Mouse (Mus musculus) neural tube, embryonic 10.5 days (tissue): ENCODE results near the gene Onecut1.

Experiments
- DNase-seq: peaks from one replicate; pipeline ENCODE4 v3.0.0-alpha.2; 2017; ENCODE audit warnings: low spot score; ENCODE audit errors: extremely low spot score

The Onecut1 gene

DNA sequence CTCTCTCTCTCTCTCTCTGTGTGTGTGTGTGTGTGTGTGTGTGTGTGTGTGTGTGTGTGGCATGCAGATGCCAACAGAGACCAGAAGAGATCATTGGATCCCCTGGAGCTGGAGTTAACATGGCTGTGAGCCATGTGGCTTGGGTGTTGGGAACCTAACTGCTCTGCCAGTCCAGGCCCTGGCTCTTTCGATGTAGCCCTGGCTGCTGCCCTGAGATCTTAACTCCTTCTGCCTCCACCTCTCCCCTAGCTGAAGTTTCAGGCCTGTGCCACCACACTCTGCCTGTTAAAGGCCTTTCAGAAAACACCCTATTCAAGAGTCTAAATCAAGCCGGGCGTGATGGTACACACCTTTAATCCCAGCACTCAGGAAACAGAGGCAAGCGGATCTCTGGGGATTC lies 49.7 kb downstream of the Onecut1 start:
- DNase-seq, result no peak

DNA sequence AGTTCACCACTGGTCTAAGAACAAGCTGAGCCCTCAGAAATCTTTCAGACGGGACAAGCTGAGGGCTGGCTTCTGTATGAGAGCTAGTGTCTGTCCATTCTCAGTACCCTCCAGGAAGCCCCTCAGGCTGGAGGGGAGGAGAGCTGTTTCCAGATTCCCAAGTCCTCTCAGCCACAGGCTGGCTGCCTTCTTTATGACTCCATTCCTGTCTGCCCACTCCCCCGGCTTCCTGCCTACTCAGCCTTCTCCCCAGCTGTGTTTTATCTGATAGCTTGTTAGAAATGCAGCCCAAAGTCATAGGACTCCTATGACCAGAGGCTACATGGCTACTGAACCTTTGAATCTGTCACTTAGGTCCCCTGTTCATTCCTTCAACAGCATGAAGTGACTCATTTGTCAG lies 50.2 kb downstream of the Onecut1 start:
- DNase-seq, result no peak

DNA sequence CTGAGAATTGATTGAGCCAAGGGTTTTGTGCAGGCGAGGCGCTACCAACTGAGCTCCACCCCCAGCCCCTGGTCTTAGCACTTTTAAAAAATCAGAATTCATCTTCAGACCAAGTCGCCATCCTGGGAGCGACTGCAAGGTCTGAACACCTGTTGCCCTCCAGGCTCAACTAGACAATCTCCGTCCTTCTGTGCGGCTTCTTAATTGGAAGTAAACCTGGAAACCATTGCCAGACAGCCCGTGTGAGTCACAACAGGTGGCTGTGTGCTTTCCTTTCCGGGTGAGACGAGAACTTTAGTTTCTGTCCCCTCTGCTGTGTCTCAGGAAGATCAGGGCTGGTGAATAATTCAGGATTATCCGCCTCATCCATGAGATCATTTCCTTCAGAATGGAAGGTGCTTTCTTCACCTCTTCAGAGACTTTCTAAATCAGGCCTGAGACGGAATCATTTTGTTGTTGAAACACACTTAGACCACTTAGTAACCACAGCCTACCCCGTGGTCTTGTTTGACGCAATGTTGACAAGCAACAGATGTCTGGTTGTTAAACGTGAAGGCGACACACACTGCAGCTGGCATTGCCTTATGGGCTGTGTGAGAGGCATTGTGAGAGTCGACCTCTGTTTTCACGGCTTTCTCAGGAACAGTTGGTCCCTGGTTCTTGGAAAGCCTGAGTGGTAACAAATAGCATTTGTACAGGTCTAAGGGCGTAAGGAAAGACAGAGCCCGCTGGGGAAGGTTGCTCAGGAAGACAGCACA lies 51.1 kb downstream of the Onecut1 start:
- DNase-seq, result no peak

DNA sequence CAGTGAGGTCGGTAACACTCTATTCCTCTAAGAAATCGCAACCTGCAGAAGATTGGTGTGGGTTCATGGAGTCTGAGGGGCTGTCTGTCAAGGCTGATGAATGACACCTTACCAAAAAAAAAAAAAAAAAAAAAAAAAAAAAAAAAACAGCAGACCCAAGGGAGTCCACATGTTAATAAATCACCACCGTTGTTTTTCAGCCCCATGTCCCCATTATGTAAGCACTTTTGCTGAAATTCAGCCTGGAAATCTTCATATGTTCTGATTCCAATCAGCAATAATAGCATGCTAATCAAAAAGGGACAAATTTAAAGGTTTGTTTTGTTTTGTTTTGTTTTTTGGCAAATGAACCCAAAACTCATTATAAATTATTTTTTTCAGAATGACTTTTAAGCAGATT lies 53.9 kb downstream of the Onecut1 start:
- DNase-seq, result no peak

DNA sequence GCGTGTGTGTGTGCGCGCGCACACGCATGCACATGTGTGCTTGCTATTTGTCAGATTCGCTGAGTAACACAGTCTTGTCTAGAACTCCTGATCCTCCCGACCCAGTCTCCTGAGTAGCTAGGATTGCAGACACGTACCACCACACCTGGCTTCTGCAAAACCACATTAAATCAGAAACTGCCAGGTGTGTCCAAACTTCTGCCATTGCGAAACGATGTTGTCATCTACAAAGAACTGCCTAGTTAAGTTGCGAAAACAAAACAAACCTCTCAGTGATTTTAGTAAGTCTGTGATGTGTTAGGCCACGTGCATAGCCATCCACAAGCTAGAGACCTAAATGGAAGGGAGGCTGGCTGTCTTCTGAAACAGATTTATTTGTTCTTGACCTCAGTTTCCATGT lies 58.7 kb downstream of the Onecut1 start:
- no peak for DNase-seq

DNA sequence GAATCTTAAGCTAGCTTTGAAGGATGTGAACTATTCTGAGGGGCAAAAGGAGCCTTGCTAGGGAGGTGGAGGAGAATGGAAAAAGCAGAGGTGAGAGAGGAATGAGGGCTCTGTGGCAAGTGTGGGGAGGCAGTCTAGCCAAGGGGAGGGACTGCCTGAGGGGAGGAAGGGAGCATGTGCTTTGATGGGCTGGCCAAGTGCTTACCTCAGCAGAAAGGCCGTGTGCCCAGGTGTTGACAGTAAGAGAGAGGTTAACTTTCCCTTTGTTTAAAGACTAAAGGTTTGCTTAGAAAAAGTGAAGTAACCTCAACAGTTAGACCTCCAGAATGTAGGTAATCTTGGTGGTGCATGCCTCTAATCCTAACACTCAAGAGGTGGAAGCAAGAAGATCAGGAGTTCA lies 59.7 kb downstream of the Onecut1 start:
- DNase-seq, result no peak

DNA sequence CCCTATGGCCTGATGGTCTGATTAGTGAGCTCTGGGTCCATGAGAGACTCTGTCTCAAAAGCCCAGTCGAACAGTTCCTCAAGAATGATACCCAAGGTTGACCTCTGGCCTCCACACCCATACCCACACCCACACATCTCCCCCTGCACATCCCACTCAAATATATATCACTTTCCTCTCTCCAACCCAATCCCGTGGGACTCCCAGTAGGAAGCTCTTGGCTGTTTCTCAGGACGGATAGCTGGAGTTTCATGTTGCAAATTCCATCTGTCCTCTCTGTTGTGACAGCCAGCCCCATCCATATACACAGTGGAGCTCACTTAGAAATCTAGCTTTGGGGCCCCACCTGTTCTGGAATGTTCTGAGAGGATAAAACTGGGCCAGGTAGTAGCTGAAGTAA lies 61.2 kb downstream of the Onecut1 start:
- DNase-seq, result no peak

DNA sequence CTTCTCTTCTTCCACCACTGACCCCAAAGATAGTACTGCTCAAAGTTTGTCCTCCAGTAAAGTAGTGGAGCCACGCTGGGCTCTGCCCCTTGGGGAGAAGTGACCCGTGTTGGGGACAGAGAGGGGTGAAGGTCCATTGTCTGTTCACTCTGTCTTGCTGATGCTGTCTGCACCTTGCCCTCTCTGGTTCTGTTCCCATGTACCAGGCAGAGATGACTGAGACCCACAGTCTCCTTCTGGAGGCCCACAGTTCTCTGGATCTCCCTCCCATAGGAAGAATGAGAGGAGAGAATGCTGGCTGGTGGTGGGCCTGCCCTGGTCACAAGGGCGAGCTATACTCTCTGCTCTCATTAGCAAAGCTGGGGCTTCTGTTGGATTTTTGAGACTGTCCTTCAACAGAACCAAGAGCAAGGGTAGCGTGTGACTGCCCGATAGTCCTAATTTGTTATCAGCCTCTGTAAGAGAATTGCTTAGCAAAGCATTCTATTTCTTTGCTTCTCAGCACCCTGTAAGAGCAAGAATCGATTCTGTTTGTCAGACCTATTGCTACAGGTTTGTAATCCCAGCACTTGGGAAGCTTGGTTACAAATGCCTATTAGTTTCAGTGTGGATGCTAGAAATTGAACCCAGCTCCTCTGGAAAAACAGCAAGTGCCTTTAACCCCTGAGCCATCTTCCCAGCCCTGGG lies 61.7 kb downstream of the Onecut1 start:
- DNase-seq, result no peak

DNA sequence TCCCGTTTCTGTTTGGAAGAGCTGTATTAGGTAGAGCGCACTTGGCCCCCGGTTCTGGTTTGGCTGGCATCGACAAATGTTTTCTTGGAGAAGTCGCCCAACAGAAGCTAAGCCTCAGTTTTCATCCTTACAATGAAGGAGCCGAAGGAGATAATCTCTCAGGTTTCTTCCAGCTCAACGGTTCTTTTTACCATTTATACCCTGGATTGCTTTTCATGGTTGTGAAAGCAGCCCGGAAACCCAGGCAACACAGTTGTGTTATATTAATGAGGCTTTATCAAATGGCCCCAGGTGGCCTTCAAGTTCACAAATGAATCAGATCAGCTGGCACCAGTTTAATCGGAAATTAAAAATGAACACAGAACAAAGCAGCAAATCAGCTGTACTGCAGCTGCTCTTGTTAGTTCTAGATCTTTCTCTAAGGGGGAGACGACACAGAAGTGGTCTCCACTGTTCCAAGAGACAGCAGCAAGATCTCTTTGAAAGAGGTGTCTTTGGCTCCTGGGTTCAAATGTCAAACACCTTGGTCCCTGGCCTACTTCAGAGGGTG lies 63.6 kb downstream of the Onecut1 start:
- DNase-seq, result no peak

DNA sequence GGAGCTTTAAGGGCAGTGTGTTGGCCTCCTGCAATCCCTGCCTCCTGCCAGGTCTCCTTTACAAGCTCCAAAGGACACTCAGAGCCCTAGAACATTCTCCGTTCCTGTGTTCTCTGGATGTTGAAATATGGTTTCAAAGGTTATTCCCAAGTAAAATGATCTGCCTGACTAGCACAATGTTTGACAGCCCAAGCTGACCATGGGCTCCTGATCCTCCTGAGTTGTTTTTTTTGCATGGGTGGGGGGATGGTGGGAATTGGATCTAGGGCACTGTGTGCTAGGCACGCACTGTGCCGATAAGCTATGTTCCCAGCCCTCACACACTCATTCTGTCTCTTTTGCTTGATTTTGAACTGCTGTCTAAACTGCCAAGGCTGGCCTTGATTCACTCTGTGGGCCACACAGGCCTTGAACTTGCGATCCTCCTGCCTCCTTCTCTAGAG lies 68.3 kb downstream of the Onecut1 start:
- no peak for DNase-seq

DNA sequence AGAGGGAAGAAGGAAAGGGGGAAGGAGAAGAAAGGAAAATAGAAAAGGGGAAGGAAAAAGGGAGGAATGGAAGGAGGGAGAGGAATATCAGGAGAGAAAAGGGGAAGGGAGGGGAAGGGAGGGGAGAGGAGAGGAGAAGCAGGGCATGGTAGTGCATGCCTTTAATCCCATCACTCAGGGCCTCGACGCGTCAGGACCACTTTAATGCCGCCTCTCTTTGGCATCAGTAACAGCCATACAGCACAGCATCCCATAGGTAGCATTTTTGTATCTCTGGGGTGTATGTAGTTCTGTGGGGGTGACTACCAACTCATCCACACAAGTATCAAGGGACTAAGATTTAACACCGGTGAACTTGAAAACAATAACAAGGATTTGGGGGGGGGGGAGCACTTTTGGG lies 68.9 kb downstream of the Onecut1 start:
- no peak for DNase-seq

DNA sequence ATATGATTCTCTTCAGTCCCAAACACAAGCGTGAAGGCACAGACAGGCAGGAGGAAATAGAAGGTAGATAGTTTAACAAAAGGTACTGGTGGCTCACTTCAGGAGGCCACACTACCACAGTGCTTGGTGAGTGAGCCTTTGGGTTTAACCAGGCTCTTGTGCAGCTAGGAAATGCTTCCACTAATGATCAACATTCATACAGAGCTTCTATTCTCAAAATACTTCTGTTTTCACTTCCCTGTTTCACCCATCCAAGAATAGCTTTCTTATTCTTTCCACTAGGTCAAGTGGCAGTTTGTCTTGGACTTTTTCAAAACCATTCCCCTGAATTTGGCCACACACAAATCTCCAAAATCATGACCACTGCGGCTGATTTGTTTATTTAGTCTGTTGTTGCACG lies 73.6 kb downstream of the Onecut1 start:
- DNase-seq, result no peak

DNA sequence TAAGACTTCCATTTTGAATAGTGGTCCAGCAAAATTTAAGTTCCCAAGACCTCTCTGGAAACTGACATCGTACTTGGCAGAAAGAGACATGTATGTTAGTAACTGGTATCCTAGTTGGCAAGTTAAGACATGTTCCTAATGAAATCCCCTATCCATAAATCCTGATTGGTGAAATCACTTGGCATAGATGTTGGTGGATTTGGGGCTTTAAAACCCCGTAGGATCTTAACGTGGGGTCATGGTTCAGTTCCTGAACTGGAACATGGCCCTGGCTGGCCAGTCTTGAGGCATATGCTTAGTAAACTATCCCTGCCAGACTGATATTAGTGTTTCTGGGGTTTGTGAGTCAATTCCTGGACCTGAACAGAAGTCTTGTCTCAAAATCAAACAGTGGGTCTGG lies 76.0 kb downstream of the Onecut1 start:
- no peak for DNase-seq

DNA sequence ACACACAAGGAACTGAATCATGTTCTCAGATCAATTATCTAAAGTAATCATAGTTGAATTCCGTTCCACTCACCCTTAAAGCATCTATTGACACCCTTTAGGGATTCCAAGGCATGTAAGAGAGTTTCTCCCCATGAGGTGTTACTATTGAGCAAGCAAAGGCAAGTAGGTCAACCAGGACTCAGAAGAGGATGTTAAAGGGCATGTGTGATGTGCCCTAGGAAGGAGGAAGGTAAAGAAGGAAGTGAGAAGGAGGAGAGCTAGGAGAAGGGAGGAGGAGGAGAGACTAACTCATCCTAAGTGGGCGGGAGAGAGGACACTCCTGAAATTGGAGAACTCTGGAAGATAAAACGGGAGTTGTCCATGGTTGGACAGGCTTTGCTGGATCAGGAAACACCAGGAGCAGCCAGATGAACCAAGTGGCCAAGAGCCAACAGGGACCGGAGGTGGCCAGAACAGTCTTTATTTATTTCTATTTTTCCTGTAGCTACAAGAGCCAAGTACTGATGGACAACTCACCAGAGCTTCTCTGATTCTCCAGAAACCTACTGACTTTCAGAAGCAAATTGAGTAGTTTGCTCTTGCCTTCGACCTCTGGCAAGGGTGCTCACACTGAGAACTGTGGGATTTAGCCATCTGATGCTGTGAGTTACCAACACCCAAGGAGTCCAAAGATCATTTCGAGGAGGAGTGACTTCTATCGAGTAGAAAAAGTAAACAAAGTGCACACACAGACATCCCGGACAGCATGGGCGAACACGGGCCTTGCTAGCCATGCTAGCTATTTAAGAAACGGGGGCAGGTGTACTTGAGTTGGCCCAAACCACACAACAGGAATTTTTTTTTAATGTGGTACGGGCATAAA lies 77.2 kb downstream of the Onecut1 start:
- DNase-seq, result no peak
